Mouse (Mus musculus) midbrain, embryonic 11.5 days (tissue): ENCODE data around the gene Tcea2. TPM values are rescaled to one million over a fixed set of nuclear protein-coding genes. Genes with fewer than 3 reads are reported as not detected.

Source experiments
- ATAC-seq: fragments of 200-750 bp; cut with Nextera tagmentation; 2 replicates; pipeline ENCODE4 v1.8.0; 2017; ENCODE audit warnings: moderate TSS enrichment, moderate library complexity; ENCODE audit not compliant: low FRiP score
- DNase-seq: peaks from one replicate; pipeline ENCODE4 v3.0.0; 2015; ENCODE audit warnings: low spot score; ENCODE audit errors: missing footprints
- H3K27ac ChIP-seq: fragments of 300-500 bp; sonication (generic); 2 replicates; pipeline ENCODE4 v1.5.1; 2014; ENCODE audit warnings: low read depth, low read length
- H3K27me3 ChIP-seq: fragments of 300-500 bp; sonication (generic); 2 replicates; pipeline ENCODE4 v1.6.1; 2014; ENCODE audit warnings: mild to moderate bottlenecking, low read length, moderate library complexity, mixed read lengths; ENCODE audit not compliant: control insufficient read depth, insufficient read depth
- H3K36me3 ChIP-seq: fragments of 300-500 bp; sonication (generic); 2 replicates; pipeline ENCODE4 v1.6.1; 2014; ENCODE audit warnings: mild to moderate bottlenecking, low read length, moderate library complexity, mixed read lengths; ENCODE audit not compliant: control insufficient read depth, insufficient read depth
- H3K4me1 ChIP-seq: fragments of 300-500 bp; sonication (generic); 2 replicates; pipeline ENCODE4 v1.6.1; 2014; ENCODE audit warnings: low read length; ENCODE audit not compliant: control insufficient read depth, insufficient read depth
- H3K4me2 ChIP-seq: fragments of 300-500 bp; sonication (generic); 2 replicates; pipeline ENCODE4 v1.6.1; 2014; ENCODE audit warnings: mild to moderate bottlenecking, moderate library complexity
- H3K4me3 ChIP-seq: fragments of 300-500 bp; sonication (generic); 2 replicates; pipeline ENCODE4 v1.5.1; 2014; ENCODE audit warnings: low read depth, low read length
- H3K9ac ChIP-seq: fragments of 300-500 bp; sonication (generic); 2 replicates; pipeline ENCODE4 v1.6.1; 2014; ENCODE audit warnings: low read length
- H3K9me3 ChIP-seq: fragments of 300-500 bp; sonication (generic); 2 replicates; pipeline ENCODE4 v1.6.1; 2016; ENCODE audit warnings: low read length; ENCODE audit not compliant: control insufficient read depth
- WGBS: fragments of 180-500 bp; shearing (Covaris S2); extraction: QIAGEN DNeasy Blood & Tissue Kit; methylation state at CpG from one replicate; pipeline ENCODE4 v1.1.7; 2014; 5-methylcytosine and 5-hydroxymethylcytosine counted together
- polyA plus RNA-seq: library from polyadenylated mRNA; unstranded; fragments of >200 nt; fragmentation: Nextera tagmentation; extraction: Ambion mirVana; gene quantifications from 2 replicates; pipeline ENCODE4 v1.2.1, GENCODE M21; 2014

Tcea2 gene
- polyA plus RNA-seq, 1 experiment from 2014 or later: 16.0 TPM

GRCm38 (mm10) chr2:181680716-181681117, 607 bp downstream of the Tcea2 start:
- Histone ChIP-seq H3K4me1 (peaks cover 12% of the 10 kb centered on the region), H3K4me3 (peak overlapping the region; percentile 59), H3K27me3 (no peaks in the 10 kb centered on the region; the same call in 1 of the 2 replicates), H3K27ac (no peak overlapping the region), H3K9ac (peak overlapping the region; percentile 84), H3K36me3 (no peaks in the 10 kb centered on the region), H3K4me2 (peak overlapping the region; percentile 77), H3K9me3 (no peaks in the 10 kb centered on the region)
- peak; percentile 19 for ATAC-seq
- peak; percentile 93 for DNase-seq
- WGBS: 22% methylated on average over 7 of the region's 7 CpGs

- H3K27ac ChIP-seq: no peak overlapping the region
- ATAC-seq (no peak), DNase-seq (no peak)
- H3K9ac ChIP-seq: no peak overlapping the region
- WGBS: 84% methylated on average over 1 of the region's 1 CpGs
- H3K9me3 ChIP-seq: no peaks in the 10 kb centered on the region
- H3K4me1 ChIP-seq: peaks cover 12% of the 10 kb centered on the region
- H3K4me2 ChIP-seq: no peak overlapping the region
- no peaks in the 10 kb centered on the region; the same call in 1 of the 2 replicates for H3K27me3 ChIP-seq
- H3K4me3 ChIP-seq: no peak overlapping the region
- H3K36me3 ChIP-seq: peaks cover 2% of the 10 kb centered on the region; the same call in 1 of the 2 replicates
These were observed 1.9 kb downstream of the Tcea2 start for GRCm38 (mm10) chr2:181681978-181682377.

DNA sequence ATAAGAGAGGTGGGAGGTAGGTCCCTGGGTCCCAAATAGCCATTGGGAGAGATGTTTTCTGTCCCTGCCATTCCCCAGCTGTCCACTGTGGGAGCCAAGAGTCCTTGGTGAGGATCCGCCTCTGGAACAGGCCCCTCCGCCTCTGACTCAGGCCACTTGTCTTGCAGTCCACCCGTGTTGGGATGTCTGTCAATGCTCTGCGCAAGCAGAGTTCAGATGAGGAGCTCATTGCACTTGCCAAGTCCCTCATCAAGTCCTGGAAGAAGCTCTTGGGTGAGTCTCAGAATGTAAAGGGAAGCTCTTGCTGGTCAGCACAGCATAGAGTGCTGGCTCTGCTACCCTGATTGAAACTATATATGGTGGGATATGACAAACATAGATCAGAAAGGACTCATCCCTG, 3.3 kb downstream of the Tcea2 start:
- Histone ChIP-seq H3K4me2 (no peak overlapping the region), H3K27ac (no peak overlapping the region), H3K9ac (no peak overlapping the region), H3K36me3 (peaks cover 2% of the 10 kb centered on the region; the same call in 1 of the 2 replicates), H3K4me1 (peaks cover 12% of the 10 kb centered on the region), H3K4me3 (no peak overlapping the region), H3K27me3 (no peaks in the 10 kb centered on the region; the same call in 1 of the 2 replicates), H3K9me3 (no peaks in the 10 kb centered on the region)
- ATAC-seq: no peak
- WGBS: 67% methylated on average over 4 of the region's 4 CpGs
- no peak for DNase-seq

- no peak for ATAC-seq
- DNase-seq: peak; percentile 28
- no peak overlapping the region for H3K4me3 ChIP-seq
- no peaks in the 10 kb centered on the region for H3K27me3 ChIP-seq
- no peak overlapping the region for H3K9ac ChIP-seq
- 87% methylated on average over 1 of the region's 1 CpGs for WGBS
- no peaks in the 10 kb centered on the region for H3K9me3 ChIP-seq
- H3K27ac ChIP-seq: no peak overlapping the region
- H3K36me3 ChIP-seq: peaks cover 2% of the 10 kb centered on the region; the same call in 1 of the 2 replicates
- no peak overlapping the region for H3K4me2 ChIP-seq
- H3K4me1 ChIP-seq: peaks cover 8% of the 10 kb centered on the region
These were observed 4.6 kb downstream of the Tcea2 start for GRCm38 (mm10) chr2:181684713-181685112.

GRCm38 (mm10) chr2:181685686-181686085, 5.6 kb downstream of the Tcea2 start:
- no peak overlapping the region for H3K9ac ChIP-seq
- no peak overlapping the region for H3K27ac ChIP-seq
- WGBS: 91% methylated on average over 4 of the region's 4 CpGs
- ATAC-seq (no peak), DNase-seq (peak; percentile 33)
- no peak overlapping the region for H3K4me3 ChIP-seq
- peaks cover 4% of the 10 kb centered on the region for H3K4me1 ChIP-seq
- H3K27me3 ChIP-seq: no peaks in the 10 kb centered on the region
- H3K36me3 ChIP-seq: peaks cover 2% of the 10 kb centered on the region; the same call in 1 of the 2 replicates
- H3K9me3 ChIP-seq: no peaks in the 10 kb centered on the region
- no peak overlapping the region for H3K4me2 ChIP-seq

- no peak overlapping the region for H3K4me3 ChIP-seq
- 95% methylated on average over 8 of the region's 8 CpGs for WGBS
- no peak for DNase-seq
These were observed 7.5 kb downstream of the Tcea2 start for GRCm38 (mm10) chr2:181687586-181687985.

GRCm38 (mm10) chr2:181689466-181690160, 9.5 kb downstream of the Tcea2 start:
- H3K9ac ChIP-seq: no peak overlapping the region
- no peak overlapping the region for H3K4me2 ChIP-seq
- no peak overlapping the region for H3K27ac ChIP-seq
- no peak for DNase-seq
- H3K27me3 ChIP-seq: no peaks in the 10 kb centered on the region
- H3K4me1 ChIP-seq: peaks cover 9% of the 10 kb centered on the region
- H3K9me3 ChIP-seq: no peaks in the 10 kb centered on the region
- peaks cover 2% of the 10 kb centered on the region; the same call in 1 of the 2 replicates for H3K36me3 ChIP-seq
- no peak for ATAC-seq
- WGBS: 91% methylated on average over 10 of the region's 10 CpGs
- H3K4me3 ChIP-seq: no peak overlapping the region

More at GRCm38 (mm10) chr2:181687586-181687985, 7.5 kb downstream of the Tcea2 start:
- H3K27me3 ChIP-seq: no peaks in the 10 kb centered on the region
- no peaks in the 10 kb centered on the region for H3K9me3 ChIP-seq
- no peak overlapping the region for H3K27ac ChIP-seq
- no peak for ATAC-seq
- H3K36me3 ChIP-seq: peaks cover 2% of the 10 kb centered on the region; the same call in 1 of the 2 replicates
- peaks cover 1% of the 10 kb centered on the region; the same call in 1 of the 2 replicates for H3K4me1 ChIP-seq
- no peak overlapping the region for H3K9ac ChIP-seq
- no peak overlapping the region for H3K4me2 ChIP-seq

GRCm38 (mm10) chr2:181691083-181691482, 11.0 kb downstream of the Tcea2 start:
- H3K4me1 ChIP-seq: peaks cover 9% of the 10 kb centered on the region
- no peaks in the 10 kb centered on the region for H3K27me3 ChIP-seq
- ATAC-seq (no peak), DNase-seq (no peak)
- H3K9ac ChIP-seq: no peak overlapping the region
- H3K9me3 ChIP-seq: no peaks in the 10 kb centered on the region
- H3K27ac ChIP-seq: no peak overlapping the region
- WGBS: 83% methylated on average over 6 of the region's 6 CpGs
- no peak overlapping the region for H3K4me2 ChIP-seq
- peaks cover 2% of the 10 kb centered on the region; the same call in 1 of the 2 replicates for H3K36me3 ChIP-seq
- no peak overlapping the region for H3K4me3 ChIP-seq

DNA sequence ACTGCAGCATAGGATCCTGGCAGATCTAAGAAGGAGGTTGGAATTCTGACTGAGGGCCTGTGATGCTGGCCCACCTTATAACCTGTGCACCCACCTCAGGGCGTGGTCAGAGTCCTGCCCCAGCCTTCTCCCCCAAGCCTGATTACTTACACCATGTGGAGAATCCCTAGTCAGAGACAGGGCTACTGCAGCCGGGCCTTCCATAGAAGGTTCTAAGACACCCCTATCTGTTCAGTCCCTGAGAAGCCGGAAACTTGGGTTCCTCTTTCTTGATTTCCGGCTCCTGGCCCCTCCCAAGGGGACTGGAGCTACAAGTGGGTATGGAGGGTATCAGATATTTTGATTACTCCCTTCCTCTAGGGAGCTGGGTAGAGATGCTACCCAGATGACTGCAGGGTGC, 11.5 kb downstream of the Tcea2 start:
- Histone ChIP-seq H3K36me3 (peaks cover 2% of the 10 kb centered on the region; the same call in 1 of the 2 replicates), H3K27me3 (no peaks in the 10 kb centered on the region), H3K9ac (no peak overlapping the region), H3K27ac (no peak overlapping the region), H3K4me2 (no peak overlapping the region), H3K4me3 (no peak overlapping the region), H3K9me3 (no peaks in the 10 kb centered on the region), H3K4me1 (peaks cover 9% of the 10 kb centered on the region)
- DNase-seq: no peak
- 87% methylated on average over 4 of the region's 4 CpGs for WGBS
- no peak for ATAC-seq
